Mouse (Mus musculus): ENCODE data around the gene R3hcc1l.

R3hcc1l gene
- long read RNA-seq, experiment 1, full-length matches to known transcripts = 12 of 13 reads
- long read RNA-seq, experiment 1, partial matches to known transcripts = 0 of 13 reads
- long read RNA-seq, experiment 1, other reads (novel, unspliced or antisense) = 1 of 13 reads
- long read RNA-seq, experiment 2, full-length matches to known transcripts = 10 of 15 reads
- long read RNA-seq, experiment 2, partial matches to known transcripts = 3 of 15 reads
- long read RNA-seq, experiment 2, other reads (novel, unspliced or antisense) = 2 of 15 reads

- intact Hi-C loops (cut with DNase I) = no loop called here
Observed at GRCm38 (mm10) chr19:42518620-42519310, at the start of gene R3hcc1l. R3hcc1l (plus strand) TSS chr19:42518759.

- intact Hi-C loops (cut with DNase I) = no loop called here
Observed at GRCm38 (mm10) chr19:42471571-42471970, 47.0 kb upstream of the R3hcc1l start.

GRCm38 (mm10) chr19:42472831-42473230 lies 45.7 kb upstream of the R3hcc1l start:
- intact Hi-C loops (cut with DNase I) = no loop called here

- intact Hi-C loops (cut with DNase I) = no loop called here
Observed at GRCm38 (mm10) chr19:42477769-42478168, 40.8 kb upstream of the R3hcc1l start.

- intact Hi-C loops (cut with DNase I) = no loop called here
Observed at GRCm38 (mm10) chr19:42478303-42478702, 40.3 kb upstream of the R3hcc1l start.

GRCm38 (mm10) chr19:42485443-42485842 lies 33.1 kb upstream of the R3hcc1l start:
- intact Hi-C loops (cut with DNase I) = no loop called here

GRCm38 (mm10) chr19:42487261-42487660 lies 31.3 kb upstream of the R3hcc1l start:
- intact Hi-C loops (cut with DNase I) = no loop called here

- intact Hi-C loops (cut with DNase I) = no loop called here
Observed at GRCm38 (mm10) chr19:42493257-42493917, 25.2 kb upstream of the R3hcc1l start.

GRCm38 (mm10) chr19:42504156-42504555 lies 14.4 kb upstream of the R3hcc1l start:
- intact Hi-C loops (cut with DNase I) = no loop called here

- intact Hi-C loops (cut with DNase I) = no loop called here
Observed at GRCm38 (mm10) chr19:42509625-42510024, 8.9 kb upstream of the R3hcc1l start.

GRCm38 (mm10) chr19:42510276-42511171 lies 8.0 kb upstream of the R3hcc1l start:
- intact Hi-C loops (cut with DNase I) = no loop called here

- intact Hi-C loops (cut with DNase I) = no loop called here
Observed at GRCm38 (mm10) chr19:42515656-42516055, 2.9 kb upstream of the R3hcc1l start.

GRCm38 (mm10) chr19:42516121-42516520 lies 2.4 kb upstream of the R3hcc1l start:
- intact Hi-C loops (cut with DNase I) = no loop called here

GRCm38 (mm10) chr19:42517957-42518619 lies 471 bp upstream of the R3hcc1l start:
- intact Hi-C loops (cut with DNase I) = no loop called here

- intact Hi-C loops (cut with DNase I) = no loop called here
Observed at GRCm38 (mm10) chr19:42519760-42520159, 1.2 kb downstream of the R3hcc1l start.

- intact Hi-C loops (cut with DNase I) = no loop called here
Observed at GRCm38 (mm10) chr19:42524703-42525102, 6.1 kb downstream of the R3hcc1l start.

- intact Hi-C loops (cut with DNase I) = loop anchor here (10.0 kb wide), 1 partner anchor 215 kb away; no protein-coding TSS in a partner anchor
Observed at GRCm38 (mm10) chr19:42529992-42530437, 11.5 kb downstream of the R3hcc1l start.

GRCm38 (mm10) chr19:42534427-42534826 lies 15.9 kb downstream of the R3hcc1l start:
- intact Hi-C loops (cut with DNase I) = loop anchor here (10.0 kb wide), 1 partner anchor 210 kb away; no protein-coding TSS in a partner anchor

- intact Hi-C loops (cut with DNase I) = loop anchor here (5.0 to 10.0 kb wide), 2 partner anchors 120 to 207 kb away; no protein-coding TSS in a partner anchor
Observed at GRCm38 (mm10) chr19:42537600-42537999, 19.0 kb downstream of the R3hcc1l start.

- intact Hi-C loops (cut with DNase I) = loop anchor here (5.0 to 10.0 kb wide), 2 partner anchors 118 to 206 kb away; no protein-coding TSS in a partner anchor
Observed at GRCm38 (mm10) chr19:42538911-42539310, 20.4 kb downstream of the R3hcc1l start.

Measured in adrenal gland (tissue).